Comparison of ENCODE assay signal across 9 mouse cellular contexts in genomic region chr16:30186701-30187270, GRCm38 (mm10).
A peak's percentile ranks its signal among the peaks of the same experiment; 100 is the strongest.
DNase-seq lines count a peak whose midpoint lies in the region; ATAC-seq lines count a peak whose summit lies in the region.
"Had no signal": no experiment of that assay in that cellular context is flagged by ENCODE, and none has a peak within 500 bp of the region (broad histone marks: within the 10 kb centered on the region; RNA-seq: fewer than 3 reads in every experiment).

No protein-coding gene starts in this region.

- 82% methylated on average over 10 of the region's 10 CpGs for WGBS in forebrain, embryonic 10.5 days
- 87% methylated on average over 10 of the region's 10 CpGs for WGBS in forebrain, embryonic 11.5 days
- 68% methylated on average over 10 of the region's 10 CpGs for WGBS in stomach, embryonic 15.5 days

- peak overlapping the region; percentile 12 for H3K27ac ChIP-seq in forebrain, embryonic 10.5 days
- H3K27ac ChIP-seq in forebrain, embryonic 11.5 days (ENCODE audit: low read depth, low read length) = no peak overlapping the region
- H3K27ac ChIP-seq in stomach, embryonic 15.5 days = peak overlapping the region; percentile 81

- no peaks in the 10 kb centered on the region for H3K36me3 ChIP-seq in forebrain, embryonic 10.5 days (replicated peaks)
- no peaks in the 10 kb centered on the region for H3K36me3 ChIP-seq in forebrain, embryonic 11.5 days (ENCODE audit: control insufficient read depth, insufficient read depth, low read length)
- no peaks in the 10 kb centered on the region for H3K36me3 ChIP-seq in stomach, embryonic 15.5 days
- H3K36me3 ChIP-seq: neural tube, embryonic 13.5 days had no signal

- peaks cover 100% of the 10 kb centered on the region for H3K27me3 ChIP-seq in forebrain, embryonic 10.5 days (ENCODE audit: poor library complexity, severe bottlenecking)
- H3K27me3 ChIP-seq in forebrain, embryonic 11.5 days (ENCODE audit: control insufficient read depth, insufficient read depth, low read length) = peaks cover 17% of the 10 kb centered on the region
- no peaks in the 10 kb centered on the region for H3K27me3 ChIP-seq in stomach, embryonic 15.5 days (replicated peaks)

- H3K9ac ChIP-seq in forebrain, embryonic 11.5 days (ENCODE audit: low read length) = no peak overlapping the region
- no peak overlapping the region for H3K9ac ChIP-seq in stomach, embryonic 15.5 days

- no peaks in the 10 kb centered on the region for H3K9me3 ChIP-seq in forebrain, embryonic 10.5 days
- no peaks in the 10 kb centered on the region for H3K9me3 ChIP-seq in forebrain, embryonic 11.5 days (ENCODE audit: control insufficient read depth, low read length)
- H3K9me3 ChIP-seq in stomach, embryonic 15.5 days = no peaks in the 10 kb centered on the region
- H3K9me3 ChIP-seq: neural tube, embryonic 13.5 days had no signal

- no peak for DNase-seq in forebrain, embryonic 10.5 days (ENCODE audit: extremely low spot score, low spot score)
- DNase-seq in forebrain, embryonic 11.5 days (ENCODE audit: low spot score) = no peak
- DNase-seq in NIH3T3 (ENCODE audit: low read depth) = peak; percentile 81
- DNase-seq in heart, adult 9 months (ENCODE audit: low spot score in 2 of 2) = peak; percentile 88 to 92
- DNase-seq in kidney, postnatal 14 days = peak; percentile 52
- DNase-seq in spleen, postnatal 4 days (ENCODE audit: low spot score in 2 of 2) = no peak
- no peak for DNase-seq in thymus, postnatal 4 days

- no peak overlapping the region for H3K4me3 ChIP-seq in forebrain, embryonic 10.5 days
- no peak overlapping the region for H3K4me3 ChIP-seq in forebrain, embryonic 11.5 days (ENCODE audit: low read depth, low read length)
- no peak overlapping the region for H3K4me3 ChIP-seq in stomach, embryonic 15.5 days (replicated peaks)

- H3K4me1 ChIP-seq in forebrain, embryonic 10.5 days = peaks cover 70% of the 10 kb centered on the region
- H3K4me1 ChIP-seq in forebrain, embryonic 11.5 days (replicated peaks; ENCODE audit: control insufficient read depth, insufficient read depth, low read length) = peaks cover 5% of the 10 kb centered on the region
- H3K4me1 ChIP-seq in stomach, embryonic 15.5 days = peaks cover 61% of the 10 kb centered on the region

- H3K4me2 ChIP-seq in forebrain, embryonic 11.5 days (ENCODE audit: low read depth, low read length, severe bottlenecking) = no peak overlapping the region
- no peak overlapping the region for H3K4me2 ChIP-seq in stomach, embryonic 15.5 days

- no peak for ATAC-seq in forebrain, embryonic 11.5 days (replicated peaks; ENCODE audit: low FRiP score)
- no peak for ATAC-seq in stomach, embryonic 15.5 days (ENCODE audit: insufficient read depth, low FRiP score, low read depth)

Comparison
In these comparisons a context has a peak if more than half of its experiments do, and no peak if none do; other contexts are left out.
1. DNase-seq: peak in NIH3T3 (single experiment), heart, adult 9 months (2 of 2) and kidney, postnatal 14 days (single experiment); none in forebrain, embryonic 10.5 days (single experiment), forebrain, embryonic 11.5 days (single experiment), spleen, postnatal 4 days (0 of 2) and thymus, postnatal 4 days (single experiment).